Mouse (Mus musculus) C2C12 (cell line): ENCODE data around the gene Scamp2. TPM values are rescaled to one million over a fixed set of nuclear protein-coding genes. Genes with fewer than 3 reads are reported as not detected.

Source experiments
- H3K27me3 ChIP-seq: one replicate; pipeline ENCODE4 v1.6.1; 2011; ENCODE audit not compliant: control insufficient read depth, insufficient read depth, insufficient read length
- H3K36me3 ChIP-seq: one replicate; pipeline ENCODE4 v1.6.1; 2011; ENCODE audit not compliant: control insufficient read depth, insufficient read depth
- H3K4me3 ChIP-seq: one replicate; pipeline ENCODE4 v1.5.1; 2011; ENCODE audit warnings: mild to moderate bottlenecking, control low read depth; ENCODE audit not compliant: poor library complexity, insufficient read depth, severe bottlenecking
- H3K79me2 ChIP-seq: one replicate; pipeline ENCODE4 v1.6.1; 2011; ENCODE audit not compliant: control insufficient read depth, insufficient read depth
- H3K79me3 ChIP-seq: one replicate; pipeline ENCODE4 v1.6.1; 2011; ENCODE audit warnings: low read depth, control low read depth
- H3ac ChIP-seq: one replicate; pipeline ENCODE3; 2011; ENCODE audit warnings: low read depth; ENCODE audit not compliant: control insufficient read depth, insufficient read length
- CEBPB ChIP-seq: IDR thresholded peaks from one replicate; pipeline ENCODE4 v1.6.1; 2011; ENCODE audit warnings: low read depth, mild to moderate bottlenecking, control low read depth, moderate library complexity
- CTCF ChIP-seq: IDR thresholded peaks from one replicate; pipeline ENCODE4 v1.5.1; 2011; ENCODE audit not compliant: control insufficient read depth, insufficient read depth, insufficient read length
- FOSL1 ChIP-seq: IDR thresholded peaks from one replicate; pipeline ENCODE4 v1.8.0; 2011; ENCODE audit warnings: mild to moderate bottlenecking, low read length; ENCODE audit not compliant: poor library complexity, insufficient read depth, severe bottlenecking
- MAX ChIP-seq: IDR thresholded peaks from one replicate; pipeline ENCODE4 v1.6.1; 2011; ENCODE audit warnings: mild to moderate bottlenecking, control low read depth
- MYOD1 ChIP-seq: IDR thresholded peaks from one replicate; pipeline ENCODE4 v1.6.1; 2011; ENCODE audit warnings: low read depth; ENCODE audit not compliant: control insufficient read depth, insufficient read length
- MYOG ChIP-seq: IDR thresholded peaks from one replicate; pipeline ENCODE4 v1.6.1; 2011; ENCODE audit not compliant: control insufficient read depth, insufficient read length; ENCODE audit errors: extremely low read depth
- USF1 ChIP-seq: IDR thresholded peaks from one replicate; pipeline ENCODE4 v1.6.1; 2011; ENCODE audit warnings: low read depth, mild to moderate bottlenecking, control low read depth, moderate library complexity
- polyA plus RNA-seq: library from polyadenylated mRNA; unstranded; fragments of >200 nt; fragmentation: generic; extraction: Trizol; gene quantifications from one replicate; pipeline ENCODE4 v1.2.1, GENCODE M21; 2012; ENCODE audit warnings: missing spikeins

The Scamp2 gene
- polyA plus RNA-seq, 1 experiment = 22.5 TPM

DNA sequence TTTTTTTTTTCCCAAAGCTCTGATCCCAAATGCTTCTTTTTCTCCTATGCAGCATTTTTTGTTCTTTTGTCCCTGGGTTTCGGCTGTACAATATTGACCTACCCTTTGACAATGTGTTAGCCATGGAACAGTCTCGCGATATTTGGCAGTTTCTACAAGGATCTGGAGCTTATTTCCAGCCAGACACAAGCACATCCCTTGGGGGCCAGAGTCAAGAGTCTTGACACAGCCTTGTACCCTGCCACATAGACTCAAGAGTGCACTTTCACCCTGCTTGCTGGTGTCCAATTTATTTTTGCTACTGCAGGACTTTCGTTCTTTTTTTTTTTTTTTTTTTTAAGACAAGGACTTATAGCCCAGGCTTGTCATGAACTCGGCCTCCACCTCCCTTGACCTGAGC is 24.4 kb upstream of the Scamp2 start:
- Histone ChIP-seq H3K4me3 (peak overlapping the region; percentile 66), H3K27me3 (no peaks in the 10 kb centered on the region), H3K79me3 (peaks cover 9% of the 10 kb centered on the region), H3K36me3 (peaks cover 54% of the 10 kb centered on the region), H3K79me2 (peaks cover 23% of the 10 kb centered on the region), H3ac (no peak overlapping the region)
- TF ChIP-seq MAX (no peak), FOSL1 (no peak)

DNA sequence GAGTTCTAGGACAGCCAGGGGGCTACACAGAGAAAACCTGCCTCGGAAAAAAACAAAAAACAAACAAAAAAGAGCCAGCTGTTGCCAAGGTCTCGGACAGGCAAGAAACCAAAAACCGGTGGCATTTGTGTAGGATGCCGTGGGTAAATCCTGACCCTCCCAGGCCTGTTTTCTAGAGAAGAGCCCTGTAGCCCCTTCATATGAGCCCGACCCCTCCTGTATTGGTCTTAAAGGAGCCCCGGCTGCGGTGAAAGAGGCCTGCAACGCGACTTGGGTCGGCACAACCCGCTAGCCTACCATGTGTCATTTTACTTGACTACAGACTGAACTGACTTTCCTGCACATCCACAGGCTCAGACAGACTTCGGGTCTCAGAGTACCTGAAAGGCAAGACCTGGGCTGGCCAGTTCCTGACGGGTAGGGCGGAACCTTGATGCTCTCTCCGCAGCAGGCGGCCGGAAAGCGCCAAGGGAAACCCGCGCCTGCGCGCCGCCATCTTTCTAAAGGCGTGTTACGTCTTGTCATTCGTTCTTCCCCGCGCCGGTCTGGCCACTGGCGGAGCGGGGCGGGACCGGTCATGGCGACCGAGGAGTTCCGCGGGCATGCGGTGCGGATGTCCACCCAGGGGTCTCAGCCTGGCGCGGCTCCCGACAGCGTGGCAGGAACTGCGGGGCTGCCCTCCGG is 23.6 kb upstream of the Scamp2 start, which contains the start of gene Fam219b:
Fam219b (plus strand) TSS at position 485 of the 684 bp plus-strand sequence.
- Histone ChIP-seq H3ac (peak within 1 kb of the TSS; percentile 86), H3K36me3 (peaks cover 53% of the 10 kb centered on the region), H3K79me2 (peaks cover 16% of the 10 kb centered on the region), H3K4me3 (peak within 1 kb of the TSS; percentile 66), H3K79me3 (peaks cover 9% of the 10 kb centered on the region), H3K27me3 (no peaks in the 10 kb centered on the region)
- TF ChIP-seq USF1 = no peak
- no peak for TF ChIP-seq MYOD1
- TF ChIP-seq CTCF = no peak
- no peak for TF ChIP-seq MYOG
- no peak for TF ChIP-seq MAX

GRCm38 (mm10) chr9:57537728-57538181 is 23.0 kb upstream of the Scamp2 start:
- Histone ChIP-seq H3K79me3 (peaks cover 9% of the 10 kb centered on the region), H3K79me2 (peaks cover 16% of the 10 kb centered on the region)

GRCm38 (mm10) chr9:57539550-57539949 is 21.2 kb upstream of the Scamp2 start:
- Histone ChIP-seq H3K4me3 (no peak overlapping the region), H3K27me3 (no peaks in the 10 kb centered on the region), H3K36me3 (peaks cover 52% of the 10 kb centered on the region), H3K79me3 (peaks cover 9% of the 10 kb centered on the region), H3ac (no peak overlapping the region), H3K79me2 (peaks cover 16% of the 10 kb centered on the region)
- no peak for TF ChIP-seq MAX
- no peak for TF ChIP-seq MYOD1
- no peak for TF ChIP-seq CEBPB

More at GRCm38 (mm10) chr9:57537728-57538181, 23.0 kb upstream of the Scamp2 start:
- Histone ChIP-seq H3K4me3 (peak overlapping the region; percentile 66), H3K27me3 (no peaks in the 10 kb centered on the region), H3K36me3 (peaks cover 53% of the 10 kb centered on the region), H3ac (peak overlapping the region; percentile 86)
- TF ChIP-seq MYOD1 (no peak), MAX (no peak), FOSL1 (no peak), CTCF (no peak), USF1 (no peak), MYOG (no peak), CEBPB (no peak)

- no peak overlapping the region for H3ac ChIP-seq
- TF ChIP-seq MAX = no peak
- peaks cover 57% of the 10 kb centered on the region for H3K36me3 ChIP-seq
- peaks cover 16% of the 10 kb centered on the region for H3K79me2 ChIP-seq
- H3K27me3 ChIP-seq = no peaks in the 10 kb centered on the region
- H3K79me3 ChIP-seq = peaks cover 9% of the 10 kb centered on the region
- no peak overlapping the region for H3K4me3 ChIP-seq
Measured at GRCm38 (mm10) chr9:57541312-57541711, 19.4 kb upstream of the Scamp2 start.

DNA sequence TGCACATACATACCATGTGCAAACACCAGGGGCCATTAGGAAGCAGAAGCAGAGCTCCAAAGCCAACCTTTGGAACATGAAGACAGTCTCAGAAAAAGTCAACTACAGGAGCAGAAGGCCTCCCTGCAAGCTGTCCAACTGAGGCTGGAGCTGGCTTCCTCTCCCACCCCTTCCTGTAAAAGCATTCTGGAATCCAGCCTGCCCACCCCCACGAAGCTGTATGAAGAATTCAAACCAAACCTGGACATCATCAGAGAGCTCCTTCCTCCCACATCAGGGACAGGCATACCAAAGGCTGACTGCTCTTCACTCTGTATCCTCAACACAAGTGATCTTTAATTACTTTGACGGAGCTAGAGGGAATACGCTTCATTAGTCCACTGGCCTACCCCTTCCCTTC is 16.8 kb upstream of the Scamp2 start:
- peaks cover 71% of the 10 kb centered on the region for H3K36me3 ChIP-seq

More for the DNA sequence above, 16.8 kb upstream of the Scamp2 start:
- Histone ChIP-seq H3K27me3 (no peaks in the 10 kb centered on the region), H3ac (no peak overlapping the region), H3K79me3 (no peaks in the 10 kb centered on the region), H3K4me3 (no peak overlapping the region), H3K79me2 (peaks cover 1% of the 10 kb centered on the region)
- TF ChIP-seq CTCF (no peak), USF1 (no peak)
